Mouse (Mus musculus): ENCODE results near the gene Lrrc66. TPM values are rescaled to one million over a fixed set of nuclear protein-coding genes. Genes with fewer than 3 reads are reported as not detected.

Lrrc66 gene
- polyA plus RNA-seq (2012; rRNA removed): 8.0 and 9.5 TPM in 2 replicates

DNA sequence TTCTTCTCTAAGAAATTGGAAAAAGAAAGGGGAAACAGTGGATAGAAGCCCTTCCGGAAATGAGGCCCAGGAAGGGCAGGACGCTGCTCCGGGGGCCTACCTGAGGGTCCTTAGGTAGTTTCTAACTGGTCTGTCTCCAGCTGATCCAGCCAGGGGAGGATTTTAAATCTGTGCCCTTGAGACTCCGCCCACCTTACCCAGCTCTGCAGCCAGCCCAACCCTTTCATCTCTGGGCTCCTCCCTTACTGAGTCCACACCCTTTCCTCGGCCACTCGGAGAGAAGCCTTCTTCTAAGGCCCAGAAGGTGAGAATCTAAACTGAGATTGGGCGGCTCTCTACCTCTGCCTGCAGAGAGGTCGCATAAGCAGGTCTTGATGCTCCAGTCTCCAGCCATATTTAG, at the start of gene Lrrc66:
TSS of gene Lrrc66 (minus strand) at position 236 of the 400 bp plus-strand sequence.
- H3K4me1 ChIP-seq (ENCODE audit: control insufficient read depth, insufficient read depth, low read length): no peaks in the 10 kb centered on the region
- WGBS: 72% methylated on average over 8 of the region's 8 CpGs

DNA sequence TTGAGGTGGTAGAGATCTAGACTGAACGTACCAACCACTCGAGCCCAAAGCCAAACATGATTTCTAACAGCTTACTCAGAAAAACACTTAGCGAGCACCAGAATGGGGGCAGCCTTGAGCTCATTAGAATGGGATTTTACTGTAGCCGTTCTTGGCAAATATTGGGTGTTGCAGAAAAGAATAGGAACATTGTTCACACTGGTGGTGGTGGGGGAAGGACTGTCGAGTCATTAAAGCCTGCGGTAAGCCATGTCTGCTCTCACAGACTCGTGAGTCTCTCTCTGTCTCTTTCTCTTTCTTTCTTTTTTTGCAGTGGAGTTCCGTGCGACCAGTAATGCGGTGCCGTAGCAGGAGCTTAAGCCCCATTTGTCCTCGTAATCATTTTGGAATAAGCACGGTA, 44.3 kb upstream of the Lrrc66 start:
- H3K4me3 ChIP-seq (ENCODE audit: insufficient read depth, low read depth, low read length): no peak overlapping the region
- no peaks in the 10 kb centered on the region for H3K4me1 ChIP-seq (ENCODE audit: control insufficient read depth, insufficient read depth, low read length)
- DNase-seq: no peak
- 80% methylated on average over 13 of the region's 13 CpGs for WGBS
- TF ChIP-seq POLR2A (IDR thresholded peaks at IDR 0.05; ENCODE audit: low read depth, low read length) (no peak), CTCF (conservative IDR thresholded peaks at IDR 0.05; ENCODE audit: insufficient read depth, insufficient read length, low read depth, low read length) (no peak)
- H3K27ac ChIP-seq (ENCODE audit: insufficient read depth, low read depth, low read length): no peak overlapping the region
- H3K27me3 ChIP-seq (replicated peaks; ENCODE audit: control insufficient read depth, insufficient read depth, low read length): no peaks in the 10 kb centered on the region
- H3K36me3 ChIP-seq (ENCODE audit: control insufficient read depth, insufficient read depth, low read length): no peaks in the 10 kb centered on the region

More for the DNA sequence above, at the start of gene Lrrc66:
- TF ChIP-seq CTCF (conservative IDR thresholded peaks at IDR 0.05; ENCODE audit: insufficient read depth, insufficient read length, low read depth, low read length) (no peak), POLR2A (IDR thresholded peaks at IDR 0.05; ENCODE audit: low read depth, low read length) (no peak)
- peak; percentile 57 for DNase-seq
- H3K36me3 ChIP-seq (ENCODE audit: control insufficient read depth, insufficient read depth, low read length): no peaks in the 10 kb centered on the region
- H3K27me3 ChIP-seq (replicated peaks; ENCODE audit: control insufficient read depth, insufficient read depth, low read length): no peaks in the 10 kb centered on the region
- H3K4me3 ChIP-seq (ENCODE audit: insufficient read depth, low read depth, low read length): peak within 1 kb of the TSS; percentile 44
- peak within 1 kb of the TSS; percentile 73 for H3K27ac ChIP-seq (ENCODE audit: insufficient read depth, low read depth, low read length)

DNA sequence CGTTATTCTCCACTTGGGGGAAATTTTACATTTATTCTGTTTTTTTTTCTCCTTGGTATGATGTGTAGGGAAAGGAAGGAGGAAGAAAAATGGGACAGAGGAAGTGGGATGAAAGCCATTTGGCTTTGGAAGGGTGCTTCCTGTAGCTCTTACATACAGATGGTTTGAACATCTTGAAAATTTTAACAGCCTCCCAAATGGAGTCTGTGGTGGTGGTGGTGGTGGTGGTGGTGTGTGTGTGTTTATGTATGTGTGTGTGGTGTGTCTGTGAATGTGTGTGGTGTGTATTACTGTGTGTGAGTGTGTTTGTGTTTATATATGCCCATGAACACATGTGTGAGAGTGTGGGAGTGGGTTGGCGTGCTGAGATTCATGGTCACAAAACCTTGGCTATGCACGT, 43.3 kb upstream of the Lrrc66 start:
- no peak for TF ChIP-seq CTCF (conservative IDR thresholded peaks at IDR 0.05; ENCODE audit: insufficient read depth, insufficient read length, low read depth, low read length)
- TF ChIP-seq POLR2A (IDR thresholded peaks at IDR 0.05; ENCODE audit: low read depth, low read length): no peak
- 72% methylated on average over 3 of the region's 3 CpGs for WGBS
- Histone ChIP-seq H3K27ac (ENCODE audit: insufficient read depth, low read depth, low read length) (no peak overlapping the region), H3K27me3 (replicated peaks; ENCODE audit: control insufficient read depth, insufficient read depth, low read length) (no peaks in the 10 kb centered on the region), H3K4me3 (ENCODE audit: insufficient read depth, low read depth, low read length) (no peak overlapping the region), H3K36me3 (ENCODE audit: control insufficient read depth, insufficient read depth, low read length) (no peaks in the 10 kb centered on the region), H3K4me1 (ENCODE audit: control insufficient read depth, insufficient read depth, low read length) (no peaks in the 10 kb centered on the region)
- DNase-seq: no peak

DNA sequence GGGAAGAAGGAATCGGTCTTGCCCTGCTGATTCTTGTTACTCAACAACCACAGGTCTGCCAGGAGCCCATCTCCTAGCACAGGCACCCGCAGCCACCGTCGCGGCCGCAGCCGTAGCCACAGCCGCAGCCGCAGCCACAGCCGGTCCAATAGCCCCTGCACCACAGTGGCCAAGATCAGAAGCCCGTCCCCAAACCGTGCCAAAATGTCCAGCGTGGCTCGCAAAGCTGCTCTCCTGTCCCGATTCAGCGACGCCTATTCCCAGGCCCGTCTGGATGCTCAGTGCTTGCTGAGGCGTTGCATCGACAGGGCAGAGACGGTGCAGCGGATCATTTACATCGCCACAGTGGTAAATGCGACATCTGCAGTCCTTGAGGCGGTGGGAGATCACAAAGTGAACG, 37.1 kb upstream of the Lrrc66 start:
- Histone ChIP-seq H3K4me3 (ENCODE audit: insufficient read depth, low read depth, low read length) (no peak overlapping the region), H3K27me3 (replicated peaks; ENCODE audit: control insufficient read depth, insufficient read depth, low read length) (no peaks in the 10 kb centered on the region; the same call in 1 of the 2 replicates), H3K27ac (ENCODE audit: insufficient read depth, low read depth, low read length) (no peak overlapping the region), H3K4me1 (ENCODE audit: control insufficient read depth, insufficient read depth, low read length) (no peaks in the 10 kb centered on the region), H3K36me3 (ENCODE audit: control insufficient read depth, insufficient read depth, low read length) (no peaks in the 10 kb centered on the region)
- 35% methylated on average over 26 of the region's 26 CpGs for WGBS
- TF ChIP-seq CTCF (conservative IDR thresholded peaks at IDR 0.05; ENCODE audit: insufficient read depth, insufficient read length, low read depth, low read length): no peak
- TF ChIP-seq POLR2A (IDR thresholded peaks at IDR 0.05; ENCODE audit: low read depth, low read length): no peak
- DNase-seq: no peak

DNA sequence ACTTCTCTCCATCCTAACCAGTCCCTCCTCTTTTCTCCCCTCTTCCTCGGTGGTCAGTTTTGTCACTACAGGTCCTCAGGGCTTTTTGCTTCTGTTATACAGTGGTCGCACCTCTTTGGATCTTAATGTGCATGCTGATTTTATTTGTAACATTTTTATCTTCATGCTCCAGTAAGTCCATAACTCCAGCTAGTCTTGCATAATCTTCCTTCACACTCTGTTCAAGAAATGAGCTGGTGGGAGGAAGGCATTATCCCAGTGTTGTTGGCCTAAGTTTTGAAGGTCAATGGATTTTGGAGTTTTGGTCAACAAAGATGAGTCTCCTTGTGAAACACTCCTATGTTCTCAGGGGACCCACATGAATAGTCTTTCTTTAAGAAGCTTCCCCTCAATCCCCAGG, 35.6 kb upstream of the Lrrc66 start:
- DNase-seq: no peak
- 67% methylated on average over 2 of the region's 2 CpGs for WGBS
- Histone ChIP-seq H3K4me1 (ENCODE audit: control insufficient read depth, insufficient read depth, low read length) (no peaks in the 10 kb centered on the region), H3K27me3 (replicated peaks; ENCODE audit: control insufficient read depth, insufficient read depth, low read length) (no peaks in the 10 kb centered on the region; the same call in 1 of the 2 replicates), H3K27ac (ENCODE audit: insufficient read depth, low read depth, low read length) (no peak overlapping the region), H3K4me3 (ENCODE audit: insufficient read depth, low read depth, low read length) (no peak overlapping the region), H3K36me3 (ENCODE audit: control insufficient read depth, insufficient read depth, low read length) (no peaks in the 10 kb centered on the region)
- TF ChIP-seq CTCF (conservative IDR thresholded peaks at IDR 0.05; ENCODE audit: insufficient read depth, insufficient read length, low read depth, low read length) (no peak), POLR2A (IDR thresholded peaks at IDR 0.05; ENCODE audit: low read depth, low read length) (no peak)

DNA sequence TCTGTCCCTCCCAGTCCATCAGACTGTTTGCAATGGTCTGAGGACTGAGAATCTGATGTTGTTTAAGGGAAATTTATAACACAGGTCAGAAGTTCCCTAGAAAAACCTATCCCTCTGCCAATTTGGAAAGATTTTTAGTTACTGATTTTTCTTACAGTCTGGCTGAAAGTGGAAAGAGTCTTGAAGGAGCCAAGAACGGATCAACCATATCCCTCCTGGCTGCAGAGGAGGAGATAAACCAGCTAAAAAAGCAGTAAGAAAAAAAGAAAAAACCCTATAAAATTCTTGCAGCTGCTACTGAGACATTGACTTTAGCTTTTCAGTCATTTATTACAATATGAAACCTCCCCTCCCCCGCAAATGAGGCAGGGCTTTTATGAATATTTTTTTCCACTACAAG, 34.4 kb upstream of the Lrrc66 start:
- no peak overlapping the region for H3K27ac ChIP-seq (ENCODE audit: insufficient read depth, low read depth, low read length)
- no peak for DNase-seq
- H3K4me3 ChIP-seq (ENCODE audit: insufficient read depth, low read depth, low read length): no peak overlapping the region
- no peaks in the 10 kb centered on the region; the same call in 1 of the 2 replicates for H3K27me3 ChIP-seq (replicated peaks; ENCODE audit: control insufficient read depth, insufficient read depth, low read length)
- 78% methylated on average over 2 of the region's 2 CpGs for WGBS
- TF ChIP-seq POLR2A (IDR thresholded peaks at IDR 0.05; ENCODE audit: low read depth, low read length) (no peak), CTCF (conservative IDR thresholded peaks at IDR 0.05; ENCODE audit: insufficient read depth, insufficient read length, low read depth, low read length) (no peak)
- H3K4me1 ChIP-seq (ENCODE audit: control insufficient read depth, insufficient read depth, low read length): no peaks in the 10 kb centered on the region
- H3K36me3 ChIP-seq (ENCODE audit: control insufficient read depth, insufficient read depth, low read length): no peaks in the 10 kb centered on the region

DNA sequence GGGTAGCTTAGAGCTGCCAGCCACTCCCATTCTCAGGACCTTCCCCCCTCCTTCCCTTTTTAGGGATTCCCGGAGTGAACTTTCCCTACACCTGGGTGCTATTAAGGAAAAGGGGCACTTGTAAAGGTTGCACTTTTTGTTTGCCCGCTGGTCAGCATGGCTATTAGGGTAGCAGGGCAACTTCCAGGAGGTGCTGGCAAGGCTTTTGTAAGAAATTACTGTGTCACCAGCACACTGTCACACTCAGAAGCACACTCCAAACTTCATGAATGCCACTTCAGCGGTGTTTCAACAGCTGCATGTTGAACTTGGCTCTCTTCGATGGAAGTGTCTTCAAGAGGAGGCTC, 19.5 kb upstream of the Lrrc66 start:
- Histone ChIP-seq H3K4me3 (ENCODE audit: insufficient read depth, low read depth, low read length) (no peak overlapping the region), H3K27ac (ENCODE audit: insufficient read depth, low read depth, low read length) (no peak overlapping the region), H3K36me3 (ENCODE audit: control insufficient read depth, insufficient read depth, low read length) (no peaks in the 10 kb centered on the region), H3K27me3 (replicated peaks; ENCODE audit: control insufficient read depth, insufficient read depth, low read length) (peaks cover 6% of the 10 kb centered on the region; the same call in 1 of the 2 replicates), H3K4me1 (ENCODE audit: control insufficient read depth, insufficient read depth, low read length) (no peaks in the 10 kb centered on the region)
- peak; percentile 55 for DNase-seq
- TF ChIP-seq CTCF (conservative IDR thresholded peaks at IDR 0.05; ENCODE audit: insufficient read depth, insufficient read length, low read depth, low read length) (no peak), POLR2A (IDR thresholded peaks at IDR 0.05; ENCODE audit: low read depth, low read length) (no peak)
- 7% methylated on average over 4 of the region's 4 CpGs for WGBS
